Mouse (Mus musculus) Muller cell, postnatal 12 days (primary cell): ENCODE measurements at regions not wholly inside any gene's neighbourhood (a gene's known extent, or its start where the extent isn't known, plus 50 kb on each side); places are given as distances from the start of the nearest gene placed in this dataset.

Experiments used
- DNase-seq: peaks from one replicate; pipeline ENCODE4 v3.0.0-alpha.2; 2015; ENCODE audit errors: inconsistent ontology term

DNA sequence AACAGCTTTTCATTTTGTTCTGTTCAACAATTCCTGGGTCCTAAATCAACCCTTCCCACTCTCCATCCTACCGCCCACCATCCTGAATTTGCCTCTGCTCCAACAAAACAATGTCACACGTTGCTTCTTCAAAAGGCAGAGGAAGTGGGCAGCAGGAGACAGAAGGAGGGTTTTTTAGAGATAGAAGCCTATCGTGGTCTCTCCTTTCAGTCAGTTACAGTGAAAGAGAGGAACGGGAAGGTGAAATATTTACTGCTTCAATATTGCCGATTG lies 181.7 kb downstream of the Rdh14 start:
- DNase-seq = no peak

DNA sequence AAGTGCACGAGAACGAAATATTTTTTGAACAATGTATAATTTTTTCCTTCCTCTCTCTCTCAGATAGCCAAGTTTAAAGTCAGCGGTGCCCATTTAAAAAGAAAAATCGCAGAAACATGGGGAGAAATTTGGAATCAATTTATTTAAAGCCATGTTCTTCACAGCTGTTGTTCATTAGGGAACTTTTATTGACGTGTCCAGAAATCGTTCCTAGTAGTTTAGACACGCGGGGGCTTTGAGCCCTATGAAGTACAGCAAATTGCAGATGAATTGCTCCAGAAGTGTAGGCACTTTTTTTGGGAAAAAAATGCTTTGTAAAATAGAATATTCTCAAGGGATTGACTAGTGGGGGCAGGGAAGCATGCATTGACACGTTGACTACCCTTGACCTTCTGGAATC lies 182.8 kb downstream of the Rdh14 start:
- DNase-seq = no peak

DNA sequence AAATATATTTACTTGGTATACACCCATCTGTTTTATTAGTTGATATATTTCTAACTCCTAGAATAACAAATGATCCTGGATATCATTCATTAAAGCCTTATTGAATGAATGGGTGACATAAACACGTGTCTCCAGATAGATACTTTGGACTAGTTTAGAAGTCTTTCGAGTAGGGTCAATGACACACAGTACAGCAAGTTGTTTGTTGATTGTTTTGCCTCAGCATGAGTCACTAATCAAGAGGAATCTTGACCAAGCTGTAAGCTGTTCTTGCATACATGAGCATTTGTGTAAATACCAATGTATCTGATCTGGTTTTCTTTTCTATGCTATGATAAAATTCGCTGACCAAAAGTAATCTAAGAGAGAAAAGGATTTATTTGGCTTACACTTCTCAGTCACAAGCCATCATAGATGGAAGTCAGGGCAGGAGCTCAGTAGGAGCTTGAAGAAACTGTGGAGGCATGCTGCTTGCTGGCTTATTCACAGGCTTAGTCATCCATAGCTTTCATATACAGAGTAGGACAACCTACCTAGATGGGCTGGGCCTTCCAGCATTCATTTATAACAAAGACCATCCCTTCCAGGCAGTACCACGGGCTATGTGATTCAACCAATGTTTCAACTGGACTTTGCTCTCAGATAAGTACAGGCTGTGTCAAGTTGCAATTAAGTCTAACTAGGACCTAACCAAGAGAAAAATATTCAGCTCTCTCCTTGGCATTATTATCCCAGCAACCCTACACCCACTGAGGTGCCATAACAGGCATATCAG lies 192.5 kb downstream of the Rdh14 start:
- peak; percentile 36 for DNase-seq

DNA sequence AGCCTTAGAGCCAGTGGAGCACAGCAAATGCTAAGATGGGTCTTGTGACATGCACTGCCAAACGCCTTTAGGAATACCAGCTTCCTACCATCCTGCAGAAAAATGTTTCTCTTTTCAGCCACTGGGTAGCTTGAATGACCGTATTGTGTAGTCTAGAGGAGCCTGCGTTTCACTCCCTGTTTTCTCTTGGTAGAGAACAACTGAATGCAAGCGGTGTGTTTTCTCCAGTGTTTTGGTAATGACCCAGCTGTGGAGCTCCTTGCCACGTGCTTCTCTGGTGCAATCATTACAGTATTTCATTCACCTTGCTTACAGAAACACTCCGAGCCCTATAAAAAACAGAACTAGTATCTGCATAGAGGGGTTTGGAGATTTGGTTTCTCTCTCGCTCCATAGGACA lies 193.5 kb downstream of the Rdh14 start:
- no peak for DNase-seq

DNA sequence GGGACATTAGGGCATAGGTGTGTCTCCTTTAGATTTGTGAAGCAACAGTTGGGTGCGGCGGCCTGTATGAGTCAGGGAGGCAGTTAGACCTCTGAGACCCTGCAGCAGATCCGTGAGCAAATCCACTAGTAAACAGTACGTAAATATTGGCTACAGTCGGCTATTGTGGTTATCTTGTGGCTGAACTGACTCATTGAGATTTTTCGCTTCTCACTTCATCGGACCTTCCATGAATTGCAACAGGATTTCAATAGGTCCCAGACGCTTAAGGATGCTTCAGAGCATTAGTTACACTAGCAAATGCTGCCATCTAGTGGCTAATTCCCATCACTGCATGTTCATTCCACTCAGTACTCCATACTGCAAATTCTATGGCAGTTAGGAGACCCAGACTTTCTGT lies 199.0 kb downstream of the Rdh14 start:
- peak; percentile 78 for DNase-seq

DNA sequence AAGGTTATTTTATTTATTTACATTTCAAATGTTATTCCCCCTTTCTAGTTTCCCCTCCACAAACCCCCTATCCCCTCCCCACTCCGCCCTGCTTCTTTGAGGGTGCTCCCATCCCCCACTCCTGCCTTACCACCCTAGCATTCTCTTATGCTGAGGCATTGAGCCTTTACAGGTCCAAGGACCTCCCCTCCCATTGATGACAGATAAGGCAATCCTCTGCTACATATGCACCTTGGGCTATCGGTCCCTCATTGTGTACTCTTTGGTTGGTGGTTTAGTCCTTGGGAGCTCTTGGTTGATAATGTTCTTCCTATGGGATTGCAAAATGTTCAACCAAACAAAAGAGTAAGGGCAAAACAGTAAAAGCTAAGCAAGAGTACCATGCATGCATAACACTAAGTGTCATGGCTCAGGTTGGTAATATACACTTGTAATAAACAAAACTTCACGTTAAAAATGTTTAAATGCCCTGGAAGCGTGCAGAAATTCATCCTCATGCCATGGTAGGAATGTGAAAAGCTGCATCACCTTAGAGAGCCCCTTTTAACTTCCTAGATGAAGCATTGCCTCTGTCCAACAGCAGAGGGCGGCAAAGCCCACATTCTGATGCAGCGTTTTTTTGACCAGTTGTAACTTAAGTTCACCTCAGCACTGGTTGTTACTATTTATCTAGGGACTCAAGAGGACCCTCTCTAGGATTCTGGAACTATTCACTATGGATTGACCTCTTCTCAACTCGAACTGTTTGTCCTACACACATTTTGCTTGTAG lies 207.6 kb downstream of the Rdh14 start:
- DNase-seq = no peak

DNA sequence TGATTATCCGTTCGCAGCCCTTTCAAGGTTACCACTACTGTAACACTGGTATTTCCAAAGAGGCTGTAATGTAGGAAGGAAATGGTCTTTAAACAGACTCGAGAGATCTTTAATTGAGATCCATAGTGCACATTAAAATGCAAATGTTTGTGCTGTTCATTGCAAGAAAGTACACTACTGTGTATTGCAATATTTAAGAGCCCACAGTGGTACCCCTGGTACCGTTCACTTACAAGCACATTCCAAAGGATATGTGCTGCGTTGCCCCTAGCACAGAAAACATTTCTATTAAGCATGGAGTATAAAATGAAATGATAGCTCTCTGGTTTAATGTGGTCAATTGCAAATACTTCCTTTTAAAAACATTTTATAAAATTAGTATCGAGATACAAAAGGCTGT lies 209.5 kb downstream of the Rdh14 start:
- DNase-seq = no peak

DNA sequence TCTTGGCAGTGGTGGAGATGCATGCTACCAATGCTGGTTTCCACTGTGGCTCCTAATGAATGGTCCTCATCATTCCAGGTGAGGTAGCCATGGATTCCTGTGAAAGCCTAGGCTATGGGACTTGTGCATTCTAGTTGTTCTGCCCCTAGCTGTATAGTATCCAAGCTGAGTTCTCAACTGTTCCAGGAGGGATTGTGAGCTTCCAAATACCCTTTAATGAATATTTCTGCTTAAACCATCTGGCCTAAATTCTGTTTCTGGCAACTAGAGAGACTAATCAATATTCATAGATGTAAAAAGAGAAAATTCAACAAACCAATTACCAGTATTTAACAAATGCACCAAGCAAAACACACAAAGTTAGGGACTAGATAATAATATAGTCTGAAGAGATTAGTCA lies 227.7 kb downstream of the Rdh14 start:
- DNase-seq = no peak

DNA sequence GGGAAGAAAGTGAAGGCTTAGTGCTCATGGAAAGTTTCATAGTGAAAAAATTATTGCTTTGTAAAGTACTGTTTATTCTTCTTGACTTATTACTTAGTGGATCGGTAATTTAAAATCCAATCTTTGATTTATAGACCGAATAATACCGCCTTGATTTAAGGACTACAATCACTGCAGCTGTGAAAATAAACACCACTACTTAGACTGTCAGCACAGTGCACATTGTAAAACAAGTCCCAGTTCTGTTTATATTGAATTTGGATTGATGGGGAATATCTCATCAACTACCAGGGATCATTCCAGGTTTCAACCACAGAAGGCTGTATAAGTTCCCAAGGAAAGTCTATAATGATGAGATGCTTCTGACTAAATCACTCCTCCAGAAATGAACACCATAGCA lies 230.0 kb downstream of the Rdh14 start:
- DNase-seq = no peak

DNA sequence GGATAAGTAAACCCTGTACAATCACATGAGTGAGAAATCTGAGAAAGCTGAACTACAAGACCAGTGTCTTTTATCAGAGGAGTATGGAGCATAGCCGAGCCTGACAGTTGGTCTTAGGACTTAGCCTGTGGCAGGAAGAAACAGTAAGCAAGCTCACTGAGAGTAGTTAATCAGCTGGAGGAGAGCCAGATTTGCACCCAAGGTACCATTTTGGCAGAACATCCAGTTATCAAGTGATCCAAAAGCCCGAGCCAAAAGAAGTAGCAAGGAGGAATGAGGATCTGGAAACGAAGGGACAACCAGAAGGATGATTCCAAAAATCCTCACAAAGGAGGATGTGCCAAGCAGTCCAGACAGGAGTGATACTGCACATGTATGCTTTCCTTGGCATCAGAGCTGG lies 248.0 kb downstream of the Rdh14 start:
- DNase-seq = no peak

DNA sequence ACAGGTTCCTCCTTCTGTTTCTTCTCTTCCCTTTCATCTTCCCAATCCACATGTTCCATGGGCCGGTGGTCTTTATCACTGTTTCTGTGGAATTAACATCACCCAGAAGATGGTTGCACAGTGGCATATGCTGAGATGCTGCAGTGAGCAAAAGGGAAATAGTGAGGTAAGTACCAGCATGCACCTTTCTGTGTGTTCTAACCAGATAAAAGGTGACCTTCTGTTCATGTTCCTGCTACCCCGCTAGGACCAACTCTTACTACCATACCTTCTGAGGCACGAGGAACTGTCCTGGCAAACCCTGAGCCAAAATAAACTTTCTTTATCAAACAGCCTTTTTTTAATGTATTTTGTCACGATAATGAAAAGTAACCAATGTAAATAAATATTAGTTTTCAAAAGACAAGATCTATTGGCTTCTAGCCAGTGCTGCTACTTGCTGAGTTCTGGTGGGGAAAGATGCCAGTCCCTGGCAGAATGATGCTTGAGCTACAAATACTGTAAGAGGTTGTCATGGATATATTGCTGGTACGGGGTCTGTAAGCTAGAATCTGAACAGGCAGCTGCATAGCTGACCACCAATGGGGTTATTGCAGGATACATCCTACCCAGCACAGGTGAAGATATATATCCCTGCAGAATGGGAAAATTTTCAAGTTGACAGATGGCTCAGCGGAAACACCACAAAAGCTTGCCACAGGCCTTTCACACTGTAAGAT lies 264.1 kb downstream of the Rdh14 start:
- no peak for DNase-seq

DNA sequence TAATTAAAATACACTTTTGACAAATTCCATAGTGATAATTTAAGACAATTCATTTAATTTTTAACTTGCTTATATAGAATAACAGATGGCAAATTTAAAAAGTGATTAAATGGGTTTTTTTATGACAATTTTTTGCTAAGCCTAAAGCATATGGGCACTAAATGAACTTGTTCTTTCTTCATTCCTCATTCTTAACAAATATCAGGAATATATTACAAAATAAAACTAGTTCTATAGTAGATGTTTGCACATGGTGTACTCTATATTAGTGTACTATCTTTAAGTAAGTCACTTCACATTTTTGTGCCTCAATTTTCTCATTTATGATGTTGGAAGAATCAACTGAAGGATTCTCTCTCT lies 264.6 kb downstream of the Rdh14 start:
- no peak for DNase-seq

DNA sequence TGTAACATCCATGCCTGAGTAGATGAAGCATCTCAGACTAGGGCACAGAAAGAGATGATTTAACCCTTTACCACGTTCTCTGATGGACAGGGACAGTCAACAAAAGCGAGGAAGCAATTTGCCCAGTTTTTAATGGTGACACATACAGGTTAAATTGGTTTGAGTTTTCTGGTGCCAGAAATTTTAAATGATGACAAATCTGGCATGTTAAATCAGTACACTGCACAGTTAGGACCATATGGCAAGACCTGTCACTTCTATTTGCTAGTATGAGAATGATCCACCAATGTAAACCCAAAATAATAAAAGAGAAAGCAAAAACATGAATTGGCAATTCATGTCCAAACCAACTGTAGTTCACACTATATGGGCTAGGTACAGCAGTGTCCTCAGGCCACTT lies 268.3 kb downstream of the Rdh14 start:
- no peak for DNase-seq

DNA sequence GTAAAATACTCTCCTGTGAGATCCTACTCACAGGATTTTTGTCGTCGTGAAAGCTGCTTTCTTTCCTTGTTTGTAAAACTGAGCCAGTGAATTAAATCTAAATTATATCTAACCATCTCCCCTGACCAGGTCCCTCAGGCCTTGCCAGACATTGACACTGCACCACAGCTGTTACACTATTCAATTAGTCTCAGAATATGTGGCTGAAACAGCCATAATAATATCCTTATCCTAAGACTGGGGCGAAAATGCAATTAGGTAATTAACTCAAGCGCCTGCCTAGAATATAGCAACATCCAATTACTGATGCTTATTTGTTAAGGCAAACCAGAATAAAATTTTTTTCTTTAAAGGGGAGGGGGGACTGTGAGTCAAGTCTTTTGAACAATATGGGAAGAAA lies 296.2 kb downstream of the Rdh14 start:
- no peak for DNase-seq
